Mouse (Mus musculus) liver, embryonic 14.5 days (tissue): Measurements from ENCODE around the gene Hc. TPM values are rescaled to one million over a fixed set of nuclear protein-coding genes. Genes with fewer than 3 reads are reported as not detected.

Experiments
- ATAC-seq: fragments of 200-750 bp; cut with Nextera tagmentation; 2 replicates; pipeline ENCODE4 v1.8.0; 2017; ENCODE audit warnings: moderate number of reproducible peaks, mild to moderate bottlenecking, moderate library complexity; ENCODE audit not compliant: insufficient read depth
- DNase-seq, 3 experiments: peaks; one replicate each; pipeline ENCODE4 v3.0.0-alpha.2; 2012 to 2013; ENCODE audit warnings: low read depth in 3 of 3, low spot score in 3 of 3
- H3K27ac ChIP-seq: fragments of 300-500 bp; sonication (generic); 2 replicates; pipeline ENCODE4 v1.5.1; 2014; ENCODE audit warnings: moderate library complexity, mild to moderate bottlenecking, control low read depth, inconsistent platforms
- H3K27me3 ChIP-seq: fragments of 300-500 bp; sonication (generic); 2 replicates; pipeline ENCODE4 v1.6.1; 2014; ENCODE audit warnings: mild to moderate bottlenecking, low read length, moderate library complexity; ENCODE audit not compliant: control insufficient read depth, insufficient read depth
- H3K36me3 ChIP-seq: fragments of 300-500 bp; sonication (generic); replicated peaks from 2 replicates; pipeline ENCODE4 v1.6.1; 2014; ENCODE audit warnings: low read depth; ENCODE audit not compliant: control insufficient read depth, insufficient read depth
- H3K4me1 ChIP-seq, 2 experiments: fragments of 200-500 bp in 1 of 2; fragments of 300-500 bp in 1 of 2; sonication (generic) in 1 of 2; replicated peaks; 2 replicates each; pipeline ENCODE4 v1.6.1; 2012 to 2014; ENCODE audit warnings: antibody characterized with exemption in 1 of 2, inconsistent platforms in 1 of 2, low read length in 1 of 2; ENCODE audit not compliant: control insufficient read depth in 2 of 2, insufficient read depth in 2 of 2
- H3K4me2 ChIP-seq: fragments of 300-500 bp; sonication (generic); 2 replicates; pipeline ENCODE4 v1.6.1; 2014; ENCODE audit warnings: low read depth, mild to moderate bottlenecking, control low read depth, moderate library complexity
- H3K4me3 ChIP-seq, 2 experiments: fragments of 200-500 bp in 1 of 2; fragments of 300-500 bp in 1 of 2; sonication (generic) in 1 of 2; 2 replicates each; pipeline ENCODE4 v1.5.1; 2012 to 2014; ENCODE audit warnings: low read depth in 2 of 2, low read length in 2 of 2, mild to moderate bottlenecking in 2 of 2, control low read depth in 1 of 2, inconsistent platforms in 1 of 2, moderate library complexity in 1 of 2; ENCODE audit not compliant: insufficient read depth in 1 of 2
- H3K9ac ChIP-seq: fragments of 300-500 bp; sonication (generic); replicated peaks from 2 replicates; pipeline ENCODE4 v1.6.1; 2014; ENCODE audit warnings: mild to moderate bottlenecking, control low read depth, moderate library complexity
- H3K9me3 ChIP-seq: fragments of 300-500 bp; sonication (generic); 2 replicates; pipeline ENCODE4 v1.6.1; 2016; ENCODE audit warnings: low read length, mixed read lengths; ENCODE audit not compliant: control insufficient read depth
- CTCF ChIP-seq: IDR thresholded peaks from 2 replicates; pipeline ENCODE4 v1.5.1; 2016; ENCODE audit warnings: antibody characterized with exemption, low read depth, control low read depth
- EP300 ChIP-seq: IDR thresholded peaks from 2 replicates; pipeline ENCODE4 v1.6.1; 2016; ENCODE audit warnings: antibody characterized with exemption, low read depth
- WGBS: fragments of 180-500 bp; shearing (Covaris S2); extraction: QIAGEN DNeasy Blood & Tissue Kit; methylation state at CpG from one replicate; pipeline ENCODE4 v1.1.7; 2014; ENCODE audit not compliant: insufficient replicate concordance; 5-methylcytosine and 5-hydroxymethylcytosine counted together
- polyA plus RNA-seq, 2 experiments: library from polyadenylated mRNA; depleted of rRNA in 1 of 2; stranded (reverse) in 1 of 2; unstranded in 1 of 2; fragments of >200 nt; fragmentation: Nextera tagmentation in 1 of 2; extraction: Ambion mirVana in 1 of 2; gene quantifications; 2 replicates each; pipeline versions ENCODE4 v1.2.1 to v1.2.3; 2012 to 2014

The Hc gene
- polyA plus RNA-seq, 2 experiments, result 37.4 to 56.3 TPM

GRCm38 (mm10) chr2:35060897-35061296 is 341 bp downstream of the Hc start:
- 38% methylated on average over 6 of the region's 6 CpGs for WGBS
- Histone ChIP-seq H3K4me2 (peak overlapping the region; percentile 2; the same call in 1 of the 2 replicates), H3K4me1 (peaks cover 0 to 3% of the 10 kb centered on the region in 2 experiments; a peak in 1 of 4 replicates), H3K36me3 (no peaks in the 10 kb centered on the region), H3K4me3 (peak overlapping the region; percentile 23 to 34), H3K9ac (no peak overlapping the region), H3K9me3 (no peaks in the 10 kb centered on the region), H3K27ac (no peak overlapping the region), H3K27me3 (no peaks in the 10 kb centered on the region)
- TF ChIP-seq EP300, result no peak
- no peak for TF ChIP-seq CTCF
- ATAC-seq, result no peak
- DNase-seq, result no peak

GRCm38 (mm10) chr2:35060256-35060655 is 982 bp downstream of the Hc start:
- TF ChIP-seq EP300 (no peak), CTCF (no peak)
- DNase-seq (no peak), ATAC-seq (no peak)
- Histone ChIP-seq H3K4me2 (peak overlapping the region; percentile 38), H3K9me3 (no peaks in the 10 kb centered on the region), H3K36me3 (no peaks in the 10 kb centered on the region), H3K4me1 (peaks cover 0 to 3% of the 10 kb centered on the region in 2 experiments; a peak in 1 of 4 replicates), H3K27ac (no peak overlapping the region), H3K4me3 (peak overlapping the region; percentile 27 to 42; a peak in 3 of 4 replicates), H3K9ac (no peak overlapping the region), H3K27me3 (no peaks in the 10 kb centered on the region)
- WGBS, result 54% methylated on average over 5 of the region's 5 CpGs

GRCm38 (mm10) chr2:35058325-35058724 is 2.9 kb downstream of the Hc start:
- DNase-seq (no peak), ATAC-seq (no peak)
- no peaks in the 10 kb centered on the region for H3K36me3 ChIP-seq
- H3K9ac ChIP-seq, result no peak overlapping the region
- no peak overlapping the region for H3K4me2 ChIP-seq
- no peaks in the 10 kb centered on the region for H3K4me1 ChIP-seq
- no peak overlapping the region for H3K27ac ChIP-seq
- H3K9me3 ChIP-seq, result no peaks in the 10 kb centered on the region
- no peaks in the 10 kb centered on the region for H3K27me3 ChIP-seq
- 41% methylated on average over 2 of the region's 2 CpGs for WGBS
- no peak for TF ChIP-seq CTCF
- no peak for TF ChIP-seq EP300
- H3K4me3 ChIP-seq, result no peak overlapping the region

GRCm38 (mm10) chr2:35057243-35057642 is 4.0 kb downstream of the Hc start:
- H3K27ac ChIP-seq, result no peak overlapping the region
- ATAC-seq (no peak), DNase-seq (no peak)
- H3K36me3 ChIP-seq, result no peaks in the 10 kb centered on the region
- WGBS, result 65% methylated on average over 11 of the region's 11 CpGs
- H3K9me3 ChIP-seq, result no peaks in the 10 kb centered on the region
- TF ChIP-seq CTCF, result no peak
- no peak for TF ChIP-seq EP300
- no peaks in the 10 kb centered on the region for H3K27me3 ChIP-seq
- H3K4me3 ChIP-seq, result no peak overlapping the region
- H3K9ac ChIP-seq, result no peak overlapping the region
- H3K4me1 ChIP-seq, result no peaks in the 10 kb centered on the region
- no peak overlapping the region for H3K4me2 ChIP-seq

- WGBS, result 24% methylated on average over 5 of the region's 5 CpGs
- no peak overlapping the region for H3K4me2 ChIP-seq
- H3K27me3 ChIP-seq, result no peaks in the 10 kb centered on the region
- ATAC-seq, result no peak
- no peaks in the 10 kb centered on the region for H3K9me3 ChIP-seq
- TF ChIP-seq EP300 (no peak), CTCF (peak; percentile 81)
- DNase-seq, result peak; percentile 16 to 32 (median 20)
- no peak overlapping the region for H3K27ac ChIP-seq
- no peaks in the 10 kb centered on the region for H3K4me1 ChIP-seq
- H3K9ac ChIP-seq, result no peak overlapping the region
- no peaks in the 10 kb centered on the region for H3K36me3 ChIP-seq
- no peak overlapping the region for H3K4me3 ChIP-seq
Observed at GRCm38 (mm10) chr2:35048851-35049250, 12.4 kb downstream of the Hc start.

GRCm38 (mm10) chr2:35044956-35045355 is 16.3 kb downstream of the Hc start:
- no peak overlapping the region for H3K9ac ChIP-seq
- no peaks in the 10 kb centered on the region for H3K4me1 ChIP-seq
- WGBS, result 57% methylated on average over 2 of the region's 2 CpGs
- DNase-seq, result no peak
- H3K4me3 ChIP-seq, result no peak overlapping the region
- no peak overlapping the region for H3K4me2 ChIP-seq
- no peak overlapping the region for H3K27ac ChIP-seq
- no peak for TF ChIP-seq EP300
- TF ChIP-seq CTCF, result peak; percentile 68
- no peak for ATAC-seq
- no peaks in the 10 kb centered on the region for H3K9me3 ChIP-seq
- H3K27me3 ChIP-seq, result no peaks in the 10 kb centered on the region
- H3K36me3 ChIP-seq, result no peaks in the 10 kb centered on the region
